Mouse (Mus musculus) intestine, embryonic 16.5 days (tissue): ENCODE measurements at regions not wholly inside any gene's neighbourhood (a gene's known extent, or its start where the extent isn't known, plus 50 kb on each side); places are given as distances from the start of the nearest gene placed in this dataset.

Experiments
- ATAC-seq: fragments of 200-750 bp; cut with Nextera tagmentation; 2 replicates; pipeline ENCODE4 v1.8.0; 2017; ENCODE audit warnings: moderate TSS enrichment, moderate library complexity
- H3K27ac ChIP-seq: fragments of 300-500 bp; sonication (generic); 2 replicates; pipeline ENCODE4 v1.5.1; 2014; ENCODE audit warnings: mild to moderate bottlenecking, low read length
- H3K27me3 ChIP-seq: fragments of 300-500 bp; sonication (generic); replicated peaks from 2 replicates; pipeline ENCODE4 v1.6.1; 2014; ENCODE audit warnings: low read length, control low read depth, mixed read lengths; ENCODE audit not compliant: control insufficient read depth, insufficient read depth
- H3K36me3 ChIP-seq: fragments of 300-500 bp; sonication (generic); 2 replicates; pipeline ENCODE4 v1.6.1; 2014; ENCODE audit warnings: low read length, control low read depth; ENCODE audit not compliant: control insufficient read depth, insufficient read depth
- H3K4me1 ChIP-seq: fragments of 300-500 bp; sonication (generic); 2 replicates; pipeline ENCODE4 v1.6.1; 2014; ENCODE audit warnings: low read length, control low read depth, mixed read lengths; ENCODE audit not compliant: control insufficient read depth, insufficient read depth
- H3K4me2 ChIP-seq: fragments of 300-500 bp; sonication (generic); 2 replicates; pipeline ENCODE4 v1.6.1; 2014; ENCODE audit warnings: low read depth, low read length, control low read depth
- H3K4me3 ChIP-seq: fragments of 300-500 bp; sonication (generic); 2 replicates; pipeline ENCODE4 v1.5.1; 2014; ENCODE audit warnings: mild to moderate bottlenecking, low read length
- H3K9ac ChIP-seq: fragments of 300-500 bp; sonication (generic); 2 replicates; pipeline ENCODE4 v1.6.1; 2014; ENCODE audit warnings: low read depth, low read length
- H3K9me3 ChIP-seq: fragments of 300-500 bp; sonication (generic); 2 replicates; pipeline ENCODE4 v1.6.1; 2016; ENCODE audit warnings: low read length, control low read depth; ENCODE audit not compliant: control insufficient read depth
- WGBS: fragments of 180-500 bp; shearing (Covaris S2); extraction: QIAGEN DNeasy Blood & Tissue Kit; methylation state at CpG from one replicate; pipeline ENCODE4 v1.1.7; 2014; 5-methylcytosine and 5-hydroxymethylcytosine counted together

- no peaks in the 10 kb centered on the region for H3K36me3 ChIP-seq
- H3K4me1 ChIP-seq, result no peaks in the 10 kb centered on the region
- no peaks in the 10 kb centered on the region for H3K27me3 ChIP-seq
- 34% methylated on average over 1 of the region's 1 CpGs for WGBS
- ATAC-seq, result no peak
- H3K9ac ChIP-seq, result no peak overlapping the region
- no peak overlapping the region for H3K27ac ChIP-seq
- no peak overlapping the region for H3K4me2 ChIP-seq
- no peak overlapping the region for H3K4me3 ChIP-seq
- H3K9me3 ChIP-seq, result no peaks in the 10 kb centered on the region
These were observed 107.1 kb upstream of the Igf1 start for GRCm38 (mm10) chr10:87750972-87751371.

- WGBS, result 62% methylated on average over 2 of the region's 2 CpGs
- Histone ChIP-seq H3K36me3 (no peaks in the 10 kb centered on the region), H3K27me3 (no peaks in the 10 kb centered on the region), H3K9ac (no peak overlapping the region), H3K9me3 (no peaks in the 10 kb centered on the region), H3K4me2 (no peak overlapping the region), H3K27ac (no peak overlapping the region), H3K4me3 (no peak overlapping the region), H3K4me1 (no peaks in the 10 kb centered on the region)
- no peak for ATAC-seq
These were observed 105.9 kb upstream of the Igf1 start for GRCm38 (mm10) chr10:87752117-87752516.

GRCm38 (mm10) chr10:87753483-87753882 is 104.6 kb upstream of the Igf1 start:
- H3K4me2 ChIP-seq, result no peak overlapping the region
- 50% methylated on average over 1 of the region's 1 CpGs for WGBS
- no peak overlapping the region for H3K27ac ChIP-seq
- no peaks in the 10 kb centered on the region for H3K27me3 ChIP-seq
- H3K4me3 ChIP-seq, result no peak overlapping the region
- no peaks in the 10 kb centered on the region for H3K4me1 ChIP-seq
- no peak for ATAC-seq
- no peaks in the 10 kb centered on the region for H3K9me3 ChIP-seq
- H3K36me3 ChIP-seq, result no peaks in the 10 kb centered on the region
- no peak overlapping the region for H3K9ac ChIP-seq

DNA sequence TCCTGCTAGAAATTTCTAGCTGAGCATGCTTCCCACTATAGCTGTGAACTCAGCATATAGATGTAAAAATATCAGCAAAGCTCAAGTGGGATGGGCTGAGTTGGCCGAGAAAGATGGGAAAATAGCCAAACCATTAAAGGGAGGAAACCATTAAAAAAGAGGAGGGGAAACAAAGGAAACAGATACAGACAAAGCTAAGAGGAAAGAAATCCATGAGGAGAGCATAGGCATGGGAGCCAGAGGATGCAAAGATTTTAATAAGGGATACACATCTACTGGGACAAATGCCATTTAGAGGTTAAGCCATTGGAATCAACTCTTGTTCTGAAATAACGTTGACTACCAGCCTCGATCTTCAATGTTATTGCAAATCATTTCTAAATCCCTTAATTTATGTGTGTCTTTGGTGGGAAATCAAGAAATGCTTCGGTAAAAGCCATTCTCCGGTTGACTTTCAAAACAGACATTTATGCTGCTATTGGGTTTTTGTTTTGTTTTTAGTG is 96.5 kb upstream of the Igf1 start:
- Histone ChIP-seq H3K27ac (no peak overlapping the region), H3K27me3 (no peaks in the 10 kb centered on the region), H3K9me3 (no peaks in the 10 kb centered on the region), H3K9ac (no peak overlapping the region), H3K4me2 (no peak overlapping the region), H3K36me3 (no peaks in the 10 kb centered on the region), H3K4me3 (no peak overlapping the region), H3K4me1 (no peaks in the 10 kb centered on the region)
- 69% methylated on average over 5 of the region's 5 CpGs for WGBS
- no peak for ATAC-seq

GRCm38 (mm10) chr10:87787521-87787920 is 70.5 kb upstream of the Igf1 start:
- H3K27me3 ChIP-seq, result no peaks in the 10 kb centered on the region
- H3K36me3 ChIP-seq, result no peaks in the 10 kb centered on the region
- H3K4me3 ChIP-seq, result no peak overlapping the region
- 31% methylated on average over 4 of the region's 4 CpGs for WGBS
- H3K9me3 ChIP-seq, result no peaks in the 10 kb centered on the region
- H3K4me1 ChIP-seq, result no peaks in the 10 kb centered on the region
- H3K9ac ChIP-seq, result no peak overlapping the region
- H3K27ac ChIP-seq, result no peak overlapping the region
- no peak for ATAC-seq
- no peak overlapping the region for H3K4me2 ChIP-seq

DNA sequence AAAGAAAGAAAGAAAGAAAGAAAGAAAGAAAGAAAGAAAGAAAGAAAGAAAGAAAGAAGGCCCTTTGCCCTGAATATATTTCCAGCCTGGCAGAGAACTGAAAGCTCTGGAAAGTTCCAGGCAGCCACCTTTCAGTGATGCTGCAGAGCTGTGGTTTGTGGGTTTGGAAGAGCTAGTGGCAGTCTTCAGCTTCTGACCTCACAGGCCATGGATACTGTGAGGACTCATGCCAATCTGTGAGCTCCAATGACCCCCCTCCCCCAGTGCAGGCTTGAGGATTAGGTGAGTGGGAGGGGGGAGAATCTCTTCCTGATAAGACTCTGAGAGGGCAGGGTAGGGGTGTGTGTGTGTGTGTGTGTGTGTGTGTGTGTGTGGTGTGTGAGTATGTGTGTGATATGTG is 65.7 kb upstream of the Igf1 start:
- no peak overlapping the region for H3K4me3 ChIP-seq
- no peak overlapping the region for H3K4me2 ChIP-seq
- no peak overlapping the region for H3K9ac ChIP-seq
- no peak for ATAC-seq
- H3K36me3 ChIP-seq, result no peaks in the 10 kb centered on the region
- no peak overlapping the region for H3K27ac ChIP-seq
- H3K9me3 ChIP-seq, result no peaks in the 10 kb centered on the region
- no peaks in the 10 kb centered on the region for H3K27me3 ChIP-seq
- H3K4me1 ChIP-seq, result 0 out of 2 replicates have a peak, but pooled peaks cover 2% of the 10 kb centered on the region

GRCm38 (mm10) chr10:87803936-87804791 is 53.9 kb upstream of the Igf1 start:
- Histone ChIP-seq H3K4me3 (no peak overlapping the region), H3K36me3 (no peaks in the 10 kb centered on the region), H3K9ac (no peak overlapping the region), H3K9me3 (no peaks in the 10 kb centered on the region), H3K4me2 (no peak overlapping the region), H3K27ac (no peak overlapping the region), H3K27me3 (no peaks in the 10 kb centered on the region), H3K4me1 (no peaks in the 10 kb centered on the region)
- no peak for ATAC-seq
- 68% methylated on average over 5 of the region's 5 CpGs for WGBS

DNA sequence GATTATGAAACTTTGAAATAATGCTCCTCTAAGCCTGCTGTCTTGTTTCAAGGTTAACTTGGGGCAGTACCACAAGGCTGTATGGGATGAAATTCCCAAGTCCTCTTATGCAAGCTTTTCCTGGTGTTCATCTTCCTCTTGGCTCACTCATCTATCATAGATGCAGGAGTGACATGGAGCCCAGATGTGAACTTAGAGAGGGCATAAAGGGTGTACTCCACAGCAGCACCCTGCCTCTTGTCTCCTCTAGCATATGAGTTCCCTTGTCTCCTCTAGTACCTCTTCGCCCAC is 53.3 kb upstream of the Igf1 start:
- 96% methylated on average over 1 of the region's 1 CpGs for WGBS
- no peak overlapping the region for H3K9ac ChIP-seq

More for the DNA sequence above, 53.3 kb upstream of the Igf1 start:
- Histone ChIP-seq H3K4me1 (no peaks in the 10 kb centered on the region), H3K36me3 (no peaks in the 10 kb centered on the region), H3K9me3 (no peaks in the 10 kb centered on the region), H3K4me2 (no peak overlapping the region), H3K27me3 (no peaks in the 10 kb centered on the region), H3K27ac (no peak overlapping the region), H3K4me3 (no peak overlapping the region)
- ATAC-seq, result no peak
